Mouse (Mus musculus) embryonic fibroblast, embryonic 13.5 days (primary cell): ENCODE data around the gene Dnal1.

Experiments
- CTCF ChIP-seq: IDR thresholded peaks from 2 replicates; pipeline ENCODE4 v1.5.1; 2011; ENCODE audit warnings: mild to moderate bottlenecking, control low read depth, low read length, moderate library complexity, borderline replicate concordance; ENCODE audit not compliant: insufficient read depth
- POLR2A ChIP-seq: IDR thresholded peaks from 2 replicates; pipeline ENCODE4 v1.6.1; 2011; ENCODE audit warnings: low read depth, mild to moderate bottlenecking, control low read depth, low read length, moderate library complexity

DNA sequence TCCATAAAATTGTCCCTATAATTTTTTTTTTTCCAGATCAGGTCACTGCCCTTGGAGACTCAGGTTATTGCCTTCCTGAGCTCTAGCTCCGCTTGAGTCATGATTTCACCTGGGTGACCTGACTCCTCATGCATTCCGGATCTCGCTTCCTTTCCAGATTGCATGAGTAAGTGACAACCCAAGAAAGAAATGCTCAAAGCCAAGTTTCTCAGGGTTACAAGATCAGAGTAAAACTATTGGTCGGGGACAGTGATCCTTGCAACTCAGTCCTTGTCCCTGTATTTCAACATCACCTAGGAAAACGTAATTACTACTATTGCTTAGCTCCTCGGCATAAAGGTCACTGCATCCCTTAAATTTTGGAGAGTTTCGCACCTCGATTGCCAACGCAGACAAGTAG, 45.2 kb upstream of the Dnal1 start, which contains the start of gene Acot5:
- no peak for TF ChIP-seq CTCF
- no peak for TF ChIP-seq POLR2A
